Mouse (Mus musculus) heart, postnatal 25 days (tissue): ENCODE measurements at regions not wholly inside any gene's neighbourhood (a gene's known extent, or its start where the extent isn't known, plus 50 kb on each side); places are given as distances from the start of the nearest gene placed in this dataset.
"Not testable (repeated sequence)": the region's sequence is repeated elsewhere in the genome, so short reads cannot be mapped to it uniquely, and the experiment has no call there.

Experiments
- DNase-seq: peaks from one replicate; pipeline ENCODE4 v3.0.0; 2022; ENCODE audit warnings: low spot score
- intact Hi-C: fragments of 180-260 bp; cut with DNase I; formaldehyde crosslinking; loops from one replicate; pipeline ENCODE4 v1.15.1; 2025

- intact Hi-C loops, result no loop called here
Measured at GRCm38 (mm10) chr15:3171774-3172173, 96.6 kb upstream of the Selenop start.

GRCm38 (mm10) chr15:3174072-3174471 lies 94.3 kb upstream of the Selenop start:
- no peak for DNase-seq
- intact Hi-C loops, result no loop called here

More at GRCm38 (mm10) chr15:3171774-3172173, 96.6 kb upstream of the Selenop start:
- no peak for DNase-seq

DNA sequence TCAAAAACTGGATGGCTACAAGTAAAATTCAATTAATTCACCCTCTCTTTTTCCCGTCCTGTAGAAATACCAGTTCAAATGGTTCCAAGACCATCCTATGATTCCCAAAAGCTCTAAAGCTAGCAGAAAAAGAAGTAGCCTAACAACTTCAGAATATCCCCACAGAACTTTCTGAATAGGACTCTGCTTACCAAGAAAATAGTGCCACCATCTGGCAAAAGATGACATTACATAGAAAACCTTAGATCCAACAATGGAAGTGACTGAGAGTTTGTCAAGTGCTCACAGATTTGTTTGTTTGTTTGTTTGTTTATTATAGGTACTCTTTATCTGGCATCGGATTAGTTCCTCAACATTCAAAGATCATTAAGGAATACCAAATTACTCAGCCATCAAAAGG lies 93.5 kb upstream of the Selenop start:
- intact Hi-C loops, result no loop called here
- no peak for DNase-seq

GRCm38 (mm10) chr15:3201912-3202653 lies 66.3 kb upstream of the Selenop start:
- no peak for DNase-seq
- intact Hi-C loops, result loop anchor here (5.0 to 10.0 kb wide), 2 partner anchors 383 to 705 kb away; partner anchors contain the start of gene Ghr

DNA sequence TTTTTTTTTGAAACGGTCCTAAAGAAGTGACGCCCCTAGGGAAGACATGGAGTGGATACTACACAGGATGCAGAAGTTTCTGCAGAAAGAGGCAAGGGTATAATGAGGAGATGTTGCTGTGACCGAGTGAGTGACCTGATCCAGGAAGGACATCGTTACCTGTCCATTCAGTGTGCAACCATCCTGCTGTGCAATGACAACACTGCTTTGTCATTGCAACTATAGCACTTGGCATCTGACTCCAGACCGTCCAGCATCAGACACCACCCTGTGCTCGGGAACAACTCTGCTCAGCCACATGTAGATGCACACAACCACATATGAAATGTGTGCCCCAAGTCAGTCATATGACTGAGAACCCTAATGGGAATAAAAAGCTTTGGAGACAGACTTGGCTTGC lies 62.8 kb upstream of the Selenop start:
- intact Hi-C loops, result loop anchor here (10.0 kb wide), 1 partner anchor 379 kb away; the partner anchor contains the start of gene Ghr
- no peak for DNase-seq

DNA sequence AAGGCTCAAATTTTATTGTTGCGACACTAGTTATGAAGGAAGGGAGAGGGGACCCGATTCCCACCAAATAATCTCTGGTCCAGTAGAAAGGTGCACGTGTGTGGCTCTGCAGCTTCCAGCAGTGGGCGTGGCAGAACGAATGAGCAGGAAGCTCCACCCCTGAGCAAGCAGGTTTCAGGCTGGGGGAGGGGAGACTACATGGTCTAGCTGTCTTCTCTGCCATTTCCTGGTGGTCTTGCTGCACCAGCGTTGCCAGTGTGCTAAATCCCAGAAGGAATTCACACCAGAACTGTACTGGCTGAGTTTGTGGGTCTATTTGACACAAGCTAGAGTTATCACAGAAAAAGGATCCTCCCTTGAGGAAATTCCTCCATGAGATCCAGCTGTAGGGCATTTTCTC lies 62.3 kb upstream of the Selenop start:
- not testable (repeated sequence) for DNase-seq
- intact Hi-C loops, result loop anchor here (10.0 kb wide), 1 partner anchor 379 kb away; the partner anchor contains the start of gene Ghr

- no peak for DNase-seq
- intact Hi-C loops, result loop anchor here (5.0 kb wide), 1 partner anchor 229 kb away; no protein-coding TSS in a partner anchor
Measured at GRCm38 (mm10) chr15:3213721-3214120, 54.6 kb upstream of the Selenop start.

- intact Hi-C loops, result loop anchor here (5.0 kb wide), 1 partner anchor 692 kb away; no protein-coding TSS in a partner anchor
- no peak for DNase-seq
Measured at GRCm38 (mm10) chr15:3215201-3215600, 53.1 kb upstream of the Selenop start.
